Mouse (Mus musculus) monocyte, adult 2 months (primary cell): ENCODE measurements around the gene Zfp697.
"Not testable (repeated sequence)": the region's sequence is repeated elsewhere in the genome, so short reads cannot be mapped to it uniquely, and the experiment has no call there.

Experiments used
- DNase-seq, 2 experiments: peaks; one replicate each; pipeline ENCODE4 v3.0.0; 2022; ENCODE audit warnings: low spot score in 2 of 2, low read depth in 1 of 2

Gene Zfp697

GRCm38 (mm10) chr3:98616786-98617185, 234.5 kb downstream of the Zfp697 start:
- not testable (repeated sequence) for DNase-seq

DNA sequence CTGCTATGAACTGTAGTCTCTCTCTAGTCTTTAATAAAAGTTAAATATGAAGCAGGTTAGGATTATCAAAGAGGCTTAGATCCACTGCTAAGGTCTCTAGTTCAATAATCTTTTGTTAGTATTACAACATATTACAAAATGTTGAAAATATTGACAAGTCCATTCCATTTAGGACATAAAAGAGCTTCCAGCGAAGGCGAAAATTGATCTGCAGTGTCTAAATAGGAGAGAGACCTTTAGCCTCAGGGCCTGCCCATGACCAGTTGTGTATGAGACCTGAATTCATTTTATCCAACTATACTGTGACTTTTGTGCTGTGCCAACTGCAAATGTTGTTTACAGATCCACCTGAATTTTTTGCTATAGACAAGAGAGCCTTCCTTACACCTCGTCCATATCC, 247.4 kb downstream of the Zfp697 start:
- DNase-seq, result no peak

- no peak for DNase-seq
Observed at GRCm38 (mm10) chr3:98630152-98630551, 247.9 kb downstream of the Zfp697 start, which contains the start of gene Hsd3b5. Gene Hsd3b5, minus strand, starts transcription at chr3:98630252.

GRCm38 (mm10) chr3:98635145-98635544, 252.9 kb downstream of the Zfp697 start:
- no peak for DNase-seq

DNA sequence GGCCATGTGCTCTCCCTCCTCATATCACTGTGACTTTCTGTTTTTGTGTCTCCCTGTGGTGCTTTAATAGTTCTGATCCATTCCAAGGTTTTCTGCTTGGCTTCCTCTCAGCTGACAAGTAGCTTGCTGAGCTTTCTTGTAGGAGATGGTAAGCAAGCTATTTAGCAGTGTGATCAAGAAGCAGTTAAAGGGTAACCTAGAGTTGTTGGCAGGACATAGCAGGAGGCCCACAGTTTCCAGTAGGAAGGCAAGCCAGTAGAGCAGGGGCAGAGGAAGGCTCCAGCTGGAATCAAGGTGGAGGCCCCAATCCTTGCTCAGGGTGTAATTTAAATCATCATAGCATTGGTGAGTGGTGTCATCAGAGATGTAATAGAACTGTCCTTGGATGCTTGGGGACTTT, 298.5 kb downstream of the Zfp697 start:
- DNase-seq, result no peak

- DNase-seq, result no peak
Observed at GRCm38 (mm10) chr3:98682401-98682800, 300.1 kb downstream of the Zfp697 start.

GRCm38 (mm10) chr3:98720740-98721139, 338.5 kb downstream of the Zfp697 start:
- no peak for DNase-seq

DNA sequence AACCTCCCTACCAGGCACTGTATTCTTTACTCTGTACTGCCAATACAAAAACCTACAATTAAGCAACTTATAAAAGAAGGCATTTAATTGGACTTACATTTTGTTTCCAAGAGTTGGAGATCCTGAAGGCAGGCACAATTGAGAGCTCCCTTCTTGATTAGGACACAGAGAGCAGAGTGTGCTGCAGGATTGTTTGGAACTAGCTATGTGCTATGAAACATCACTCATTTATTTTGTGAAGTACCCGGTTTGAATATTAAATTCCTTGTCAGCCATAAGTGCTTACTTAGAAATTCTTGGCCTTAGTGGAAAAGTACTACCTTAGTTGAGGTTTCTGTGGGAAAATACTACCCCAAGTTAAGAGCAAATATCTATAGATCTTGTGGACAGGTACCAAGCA, 342.1 kb downstream of the Zfp697 start, which contains the start of gene Hsd3b2:
Gene Hsd3b2, minus strand, starts transcription at position 168 of the 400 bp plus-strand sequence.
- no peak for DNase-seq

DNA sequence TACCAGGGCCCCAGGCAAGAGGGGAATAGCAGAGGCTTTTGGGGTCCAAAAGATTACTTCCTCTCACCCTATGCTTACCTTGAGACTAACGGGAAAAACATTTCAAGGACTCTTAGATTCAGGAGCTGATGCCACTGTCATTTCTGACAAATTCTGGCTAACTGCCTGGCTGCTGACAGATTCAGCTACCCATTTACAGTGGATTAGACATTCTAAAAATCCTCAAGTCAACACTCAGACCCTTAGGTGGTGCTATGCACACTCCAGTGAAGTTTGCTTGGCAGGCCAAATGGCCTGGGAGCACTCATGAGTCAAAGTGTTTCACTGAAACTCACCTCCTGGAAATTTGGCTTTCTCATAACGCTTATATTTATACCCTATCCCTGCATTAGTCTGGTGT, 344.0 kb downstream of the Zfp697 start:
- DNase-seq, result no peak

DNA sequence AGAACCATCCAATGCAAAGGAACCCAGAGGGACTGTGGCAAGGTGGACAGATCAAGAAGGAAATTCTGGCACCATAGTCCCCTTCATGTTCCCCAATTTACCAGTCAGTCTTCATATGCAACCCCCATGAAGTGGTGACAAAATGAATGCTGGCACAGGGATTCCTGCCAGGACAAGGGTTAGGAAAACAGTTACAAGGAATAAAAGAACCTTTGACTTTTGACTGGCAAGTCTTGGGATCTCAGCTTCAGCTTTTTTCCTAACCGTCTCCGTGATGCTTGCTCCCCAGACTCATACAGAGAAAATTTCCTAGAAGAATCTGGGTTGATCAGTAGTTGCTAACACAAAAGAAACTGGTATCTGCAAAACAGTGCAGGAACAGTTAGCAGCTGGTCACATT, 351.5 kb downstream of the Zfp697 start:
- DNase-seq, result no peak

DNA sequence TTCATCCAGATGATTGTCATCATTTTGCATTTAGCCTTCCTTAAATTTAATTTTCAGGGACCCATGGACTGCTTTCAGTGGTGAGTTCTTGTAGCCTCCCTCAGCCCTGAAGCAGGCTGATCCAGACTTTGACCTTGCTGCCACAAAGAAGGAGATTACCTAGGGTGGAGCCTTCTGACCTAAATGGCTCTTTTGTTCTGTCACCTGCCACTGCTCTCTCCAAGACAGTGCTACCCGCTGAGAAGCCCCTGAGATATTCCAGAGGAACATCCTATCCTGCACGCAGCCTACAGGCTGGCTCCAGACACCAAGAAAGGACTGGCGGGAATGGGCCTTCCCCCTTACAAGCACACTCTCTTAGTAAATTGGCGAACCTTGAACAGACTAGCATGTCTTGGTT, 352.1 kb downstream of the Zfp697 start:
- DNase-seq, result no peak

- DNase-seq, result not testable (repeated sequence)
Observed at GRCm38 (mm10) chr3:98741043-98741442, 358.8 kb downstream of the Zfp697 start.

DNA sequence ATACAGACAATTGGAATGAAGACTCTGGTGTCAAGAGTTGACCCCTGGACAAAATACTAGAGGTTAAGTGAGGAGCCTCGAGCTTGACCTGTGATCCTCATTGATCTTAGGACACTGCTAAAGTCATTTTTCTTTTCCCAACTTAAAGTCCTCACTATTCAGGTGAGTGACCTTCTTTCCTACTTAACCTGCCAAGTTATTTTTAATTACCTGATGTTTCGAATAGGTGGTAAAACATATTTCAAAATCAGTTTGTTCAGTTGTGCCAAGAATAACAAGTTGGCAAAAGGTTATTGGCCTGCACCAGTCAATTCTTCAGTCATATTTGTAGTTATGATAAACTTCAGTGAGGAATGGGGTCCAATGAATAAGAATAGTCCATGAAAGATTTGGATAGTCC, 369.9 kb downstream of the Zfp697 start:
- DNase-seq, result no peak

- no peak for DNase-seq
Observed at GRCm38 (mm10) chr3:98756836-98757235, 374.6 kb downstream of the Zfp697 start.

GRCm38 (mm10) chr3:98764155-98764554, 381.9 kb downstream of the Zfp697 start:
- DNase-seq, result no peak

DNA sequence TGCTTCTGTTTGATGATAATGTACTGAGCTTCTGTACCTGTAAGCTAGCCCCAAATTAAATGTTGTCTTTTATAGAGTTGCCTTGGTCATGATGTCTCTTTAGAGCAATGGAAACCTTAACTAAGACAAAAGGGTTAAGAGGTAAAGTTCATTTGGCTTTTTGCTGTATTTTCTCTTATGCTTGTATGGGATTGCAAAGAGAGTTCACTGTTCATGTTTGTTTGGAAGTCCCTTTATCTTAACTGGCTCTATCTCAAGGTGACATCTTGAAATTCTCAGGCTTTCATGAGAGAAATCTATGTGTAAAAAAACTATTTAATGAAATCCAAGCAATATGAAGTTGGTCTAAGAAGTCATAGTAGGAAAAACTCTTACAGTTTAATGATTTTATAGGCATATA, 398.7 kb downstream of the Zfp697 start:
- DNase-seq, result no peak

- no peak for DNase-seq
Observed at GRCm38 (mm10) chr3:98782181-98782868, 400.1 kb downstream of the Zfp697 start.

GRCm38 (mm10) chr3:98786551-98786950, 404.3 kb downstream of the Zfp697 start:
- DNase-seq, result no peak
